Mouse (Mus musculus): ENCODE results near the gene B4galnt2. TPM values are rescaled to one million over a fixed set of nuclear protein-coding genes. Genes with fewer than 3 reads are reported as not detected.
"Not testable (repeated sequence)": the region's sequence is repeated elsewhere in the genome, so short reads cannot be mapped to it uniquely, and the experiment has no call there.

Gene B4galnt2
- polyA plus RNA-seq, 1 experiment from 2014 or later = 0.11 TPM

GRCm38 (mm10) chr11:95913959-95914566 lies 628 bp downstream of the B4galnt2 start:
- Histone ChIP-seq H3K4me3 (ENCODE audit: low read depth, low read length) (peak overlapping the region; percentile 39), H3K9me3 (replicated peaks; ENCODE audit: control insufficient read depth, low read length) (no peaks in the 10 kb centered on the region), H3K27me3 (ENCODE audit: control insufficient read depth, insufficient read depth, low read length) (peaks cover 53% of the 10 kb centered on the region), H3K27ac (ENCODE audit: low read depth, low read length) (no peak overlapping the region), H3K9ac (ENCODE audit: low read depth, low read length) (no peak overlapping the region), H3K4me2 (peak overlapping the region; percentile 64), H3K36me3 (ENCODE audit: control insufficient read depth, insufficient read depth, low read length) (no peaks in the 10 kb centered on the region), H3K4me1 (ENCODE audit: control insufficient read depth, insufficient read depth, low read length) (peaks cover 12% of the 10 kb centered on the region)
- ATAC-seq (replicated peaks; ENCODE audit: insufficient number of reproducible peaks, low FRiP score, low TSS enrichment) = no peak
- WGBS (ENCODE audit: insufficient replicate concordance) = 6% methylated on average over 14 of the region's 14 CpGs

- H3K4me2 ChIP-seq = no peak overlapping the region
- no peak overlapping the region for H3K27ac ChIP-seq (ENCODE audit: low read depth, low read length)
- H3K9me3 ChIP-seq (replicated peaks; ENCODE audit: control insufficient read depth, low read length) = no peaks in the 10 kb centered on the region
- WGBS (ENCODE audit: insufficient replicate concordance) = 18% methylated on average over 6 of the region's 7 CpGs
- no peaks in the 10 kb centered on the region for H3K36me3 ChIP-seq (ENCODE audit: control insufficient read depth, insufficient read depth, low read length)
- H3K9ac ChIP-seq (ENCODE audit: low read depth, low read length) = no peak overlapping the region
- peaks cover 37% of the 10 kb centered on the region for H3K27me3 ChIP-seq (ENCODE audit: control insufficient read depth, insufficient read depth, low read length)
- H3K4me1 ChIP-seq (ENCODE audit: control insufficient read depth, insufficient read depth, low read length) = peaks cover 12% of the 10 kb centered on the region
- no peak for ATAC-seq (replicated peaks; ENCODE audit: insufficient number of reproducible peaks, low FRiP score, low TSS enrichment)
- no peak overlapping the region for H3K4me3 ChIP-seq (ENCODE audit: low read depth, low read length)
Observed at GRCm38 (mm10) chr11:95911579-95911978, 3.1 kb downstream of the B4galnt2 start.

- Histone ChIP-seq H3K4me1 (ENCODE audit: control insufficient read depth, insufficient read depth, low read length) (no peaks in the 10 kb centered on the region), H3K9me3 (replicated peaks; ENCODE audit: control insufficient read depth, low read length) (no peaks in the 10 kb centered on the region), H3K4me3 (ENCODE audit: low read depth, low read length) (no peak overlapping the region), H3K27me3 (ENCODE audit: control insufficient read depth, insufficient read depth, low read length) (peaks cover 3% of the 10 kb centered on the region), H3K36me3 (ENCODE audit: control insufficient read depth, insufficient read depth, low read length) (no peaks in the 10 kb centered on the region), H3K9ac (ENCODE audit: low read depth, low read length) (no peak overlapping the region), H3K27ac (ENCODE audit: low read depth, low read length) (no peak overlapping the region), H3K4me2 (no peak overlapping the region)
- WGBS (ENCODE audit: insufficient replicate concordance) = 75% methylated on average over 5 of the region's 5 CpGs
- no peak for ATAC-seq (replicated peaks; ENCODE audit: insufficient number of reproducible peaks, low FRiP score, low TSS enrichment)
Observed at GRCm38 (mm10) chr11:95907805-95908524, 6.7 kb downstream of the B4galnt2 start.

- Histone ChIP-seq H3K9ac (ENCODE audit: low read depth, low read length) (no peak overlapping the region), H3K4me1 (ENCODE audit: control insufficient read depth, insufficient read depth, low read length) (no peaks in the 10 kb centered on the region), H3K27ac (ENCODE audit: low read depth, low read length) (no peak overlapping the region), H3K4me3 (ENCODE audit: low read depth, low read length) (no peak overlapping the region), H3K36me3 (ENCODE audit: control insufficient read depth, insufficient read depth, low read length) (no peaks in the 10 kb centered on the region), H3K9me3 (replicated peaks; ENCODE audit: control insufficient read depth, low read length) (no peaks in the 10 kb centered on the region), H3K27me3 (ENCODE audit: control insufficient read depth, insufficient read depth, low read length) (no peaks in the 10 kb centered on the region), H3K4me2 (no peak overlapping the region)
- ATAC-seq (replicated peaks; ENCODE audit: insufficient number of reproducible peaks, low FRiP score, low TSS enrichment) = no peak
- WGBS (ENCODE audit: insufficient replicate concordance) = 45% methylated on average over 2 of the region's 2 CpGs
Observed at GRCm38 (mm10) chr11:95904290-95904689, 10.4 kb downstream of the B4galnt2 start.

- H3K27ac ChIP-seq (ENCODE audit: low read depth, low read length) = no peak overlapping the region
- WGBS (ENCODE audit: insufficient replicate concordance) = 74% methylated on average over 14 of the region's 14 CpGs
- no peak overlapping the region for H3K9ac ChIP-seq (ENCODE audit: low read depth, low read length)
- H3K4me1 ChIP-seq (ENCODE audit: control insufficient read depth, insufficient read depth, low read length) = no peaks in the 10 kb centered on the region
- no peak overlapping the region for H3K4me2 ChIP-seq
- H3K36me3 ChIP-seq (ENCODE audit: control insufficient read depth, insufficient read depth, low read length) = no peaks in the 10 kb centered on the region
- no peaks in the 10 kb centered on the region for H3K9me3 ChIP-seq (replicated peaks; ENCODE audit: control insufficient read depth, low read length)
- ATAC-seq (replicated peaks; ENCODE audit: insufficient number of reproducible peaks, low FRiP score, low TSS enrichment) = no peak
- H3K27me3 ChIP-seq (ENCODE audit: control insufficient read depth, insufficient read depth, low read length) = no peaks in the 10 kb centered on the region
- H3K4me3 ChIP-seq (ENCODE audit: low read depth, low read length) = no peak overlapping the region
Observed at GRCm38 (mm10) chr11:95896446-95897179, 18.1 kb downstream of the B4galnt2 start.

- 61% methylated on average over 2 of the region's 2 CpGs for WGBS (ENCODE audit: insufficient replicate concordance)
- H3K9me3 ChIP-seq (replicated peaks; ENCODE audit: control insufficient read depth, low read length) = no peaks in the 10 kb centered on the region; the same call in 1 of the 2 replicates
- H3K9ac ChIP-seq (ENCODE audit: low read depth, low read length) = no peak overlapping the region
- no peak overlapping the region for H3K4me2 ChIP-seq
- no peaks in the 10 kb centered on the region for H3K4me1 ChIP-seq (ENCODE audit: control insufficient read depth, insufficient read depth, low read length)
- no peaks in the 10 kb centered on the region for H3K36me3 ChIP-seq (ENCODE audit: control insufficient read depth, insufficient read depth, low read length)
- H3K27me3 ChIP-seq (ENCODE audit: control insufficient read depth, insufficient read depth, low read length) = no peaks in the 10 kb centered on the region
- H3K4me3 ChIP-seq (ENCODE audit: low read depth, low read length) = no peak overlapping the region
- no peak overlapping the region for H3K27ac ChIP-seq (ENCODE audit: low read depth, low read length)
- ATAC-seq (replicated peaks; ENCODE audit: insufficient number of reproducible peaks, low FRiP score, low TSS enrichment) = no peak
Observed at GRCm38 (mm10) chr11:95890462-95891051, 24.1 kb downstream of the B4galnt2 start.

- not testable (repeated sequence) for H3K9ac ChIP-seq (ENCODE audit: low read depth, low read length); H3K27ac ChIP-seq (ENCODE audit: low read depth, low read length); H3K4me2 ChIP-seq; H3K36me3 ChIP-seq (ENCODE audit: control insufficient read depth, insufficient read depth, low read length); H3K4me3 ChIP-seq (ENCODE audit: low read depth, low read length); H3K9me3 ChIP-seq (replicated peaks; ENCODE audit: control insufficient read depth, low read length); H3K4me1 ChIP-seq (ENCODE audit: control insufficient read depth, insufficient read depth, low read length); ATAC-seq (replicated peaks; ENCODE audit: insufficient number of reproducible peaks, low FRiP score, low TSS enrichment); H3K27me3 ChIP-seq (ENCODE audit: control insufficient read depth, insufficient read depth, low read length)
- WGBS (ENCODE audit: insufficient replicate concordance) = 73% methylated on average over 2 of the region's 2 CpGs
Observed at GRCm38 (mm10) chr11:95879861-95880260, 34.8 kb downstream of the B4galnt2 start.

GRCm38 (mm10) chr11:95876296-95876695 lies 38.4 kb downstream of the B4galnt2 start:
- no peaks in the 10 kb centered on the region for H3K27me3 ChIP-seq (ENCODE audit: control insufficient read depth, insufficient read depth, low read length)
- no peaks in the 10 kb centered on the region for H3K4me1 ChIP-seq (ENCODE audit: control insufficient read depth, insufficient read depth, low read length)
- no peak overlapping the region for H3K4me2 ChIP-seq
- ATAC-seq (replicated peaks; ENCODE audit: insufficient number of reproducible peaks, low FRiP score, low TSS enrichment) = no peak
- no peaks in the 10 kb centered on the region for H3K9me3 ChIP-seq (replicated peaks; ENCODE audit: control insufficient read depth, low read length)
- H3K36me3 ChIP-seq (ENCODE audit: control insufficient read depth, insufficient read depth, low read length) = no peaks in the 10 kb centered on the region
- no peak overlapping the region for H3K4me3 ChIP-seq (ENCODE audit: low read depth, low read length)
- WGBS (ENCODE audit: insufficient replicate concordance) = 26% methylated on average over 7 of the region's 7 CpGs
- H3K27ac ChIP-seq (ENCODE audit: low read depth, low read length) = no peak overlapping the region
- no peak overlapping the region for H3K9ac ChIP-seq (ENCODE audit: low read depth, low read length)
